Mouse (Mus musculus): ENCODE data around the gene Snapc3. TPM values are rescaled to one million over a fixed set of nuclear protein-coding genes. Genes with fewer than 3 reads are reported as not detected.

Gene Snapc3
- total RNA-seq, 2 experiments from 2014 or later: 37.0 to 39.7 TPM

GRCm38 (mm10) chr4:83396996-83397770 lies 20.3 kb upstream of the Snapc3 start:
- no peak for DNase-seq (ENCODE audit: low spot score in 2 of 2)
- TF ChIP-seq CTCF (conservative IDR thresholded peaks at IDR 0.05): no peak
- H3K4me3 ChIP-seq: no peak overlapping the region
- H3K27ac ChIP-seq: peak overlapping the region; percentile 19; the same call in 1 of the 2 replicates

- Histone ChIP-seq H3K27ac (no peak overlapping the region), H3K4me3 (no peak overlapping the region)
- no peak for DNase-seq (ENCODE audit: low spot score in 2 of 2)
- no peak for TF ChIP-seq CTCF (conservative IDR thresholded peaks at IDR 0.05)
Observed at GRCm38 (mm10) chr4:83398527-83398926, 19.0 kb upstream of the Snapc3 start.

- no peak for TF ChIP-seq CTCF (conservative IDR thresholded peaks at IDR 0.05)
- no peak overlapping the region for H3K27ac ChIP-seq
- no peak overlapping the region for H3K4me3 ChIP-seq
- DNase-seq (ENCODE audit: low spot score in 2 of 2): no peak
Observed at GRCm38 (mm10) chr4:83400691-83401595, 16.6 kb upstream of the Snapc3 start.

GRCm38 (mm10) chr4:83401712-83402111 lies 15.8 kb upstream of the Snapc3 start:
- no peak overlapping the region for H3K27ac ChIP-seq
- no peak for DNase-seq (ENCODE audit: low spot score in 2 of 2)
- TF ChIP-seq CTCF (conservative IDR thresholded peaks at IDR 0.05): no peak
- no peak overlapping the region for H3K4me3 ChIP-seq

GRCm38 (mm10) chr4:83407688-83408087 lies 9.8 kb upstream of the Snapc3 start:
- Histone ChIP-seq H3K4me3 (no peak overlapping the region), H3K27ac (no peak overlapping the region)
- DNase-seq (ENCODE audit: low spot score in 2 of 2): no peak
- TF ChIP-seq CTCF (conservative IDR thresholded peaks at IDR 0.05): no peak

- H3K27ac ChIP-seq: no peak overlapping the region
- TF ChIP-seq CTCF (conservative IDR thresholded peaks at IDR 0.05): peak; percentile 79
- no peak overlapping the region for H3K4me3 ChIP-seq
- peak in 1 of 2 experiments; percentile 15 for DNase-seq (ENCODE audit: low spot score in 2 of 2)
Observed at GRCm38 (mm10) chr4:83409867-83410505, 7.5 kb upstream of the Snapc3 start.

- DNase-seq (ENCODE audit: low spot score in 2 of 2): no peak
- Histone ChIP-seq H3K27ac (no peak overlapping the region), H3K4me3 (no peak overlapping the region)
- no peak for TF ChIP-seq CTCF (conservative IDR thresholded peaks at IDR 0.05)
Observed at GRCm38 (mm10) chr4:83412060-83412459, 5.5 kb upstream of the Snapc3 start.

- no peak overlapping the region for H3K27ac ChIP-seq
- DNase-seq (ENCODE audit: low spot score in 2 of 2): no peak
- no peak overlapping the region for H3K4me3 ChIP-seq
- no peak for TF ChIP-seq CTCF (conservative IDR thresholded peaks at IDR 0.05)
Observed at GRCm38 (mm10) chr4:83414241-83414824, 3.2 kb upstream of the Snapc3 start.

GRCm38 (mm10) chr4:83417820-83418186 lies 279 bp downstream of the Snapc3 start:
- no peak for DNase-seq (ENCODE audit: low spot score in 2 of 2)
- TF ChIP-seq CTCF (conservative IDR thresholded peaks at IDR 0.05): no peak
- Histone ChIP-seq H3K4me3 (peak overlapping the region; percentile 90), H3K27ac (peak overlapping the region; percentile 95)

- no peak for DNase-seq (ENCODE audit: low spot score in 2 of 2)
- Histone ChIP-seq H3K4me3 (peak overlapping the region; percentile 90), H3K27ac (no peak overlapping the region)
- no peak for TF ChIP-seq CTCF (conservative IDR thresholded peaks at IDR 0.05)
Observed at GRCm38 (mm10) chr4:83418781-83419180, 1.3 kb downstream of the Snapc3 start.

- H3K27ac ChIP-seq: no peak overlapping the region
- H3K4me3 ChIP-seq: no peak overlapping the region
- no peak for TF ChIP-seq CTCF (conservative IDR thresholded peaks at IDR 0.05)
- no peak for DNase-seq (ENCODE audit: low spot score in 2 of 2)
Observed at GRCm38 (mm10) chr4:83423641-83424040, 6.1 kb downstream of the Snapc3 start.

GRCm38 (mm10) chr4:83425119-83425518 lies 7.6 kb downstream of the Snapc3 start:
- H3K27ac ChIP-seq: no peak overlapping the region
- DNase-seq (ENCODE audit: low spot score in 2 of 2): no peak
- H3K4me3 ChIP-seq: no peak overlapping the region
- TF ChIP-seq CTCF (conservative IDR thresholded peaks at IDR 0.05): no peak

GRCm38 (mm10) chr4:83427141-83427540 lies 9.6 kb downstream of the Snapc3 start:
- no peak for TF ChIP-seq CTCF (conservative IDR thresholded peaks at IDR 0.05)
- no peak overlapping the region for H3K4me3 ChIP-seq
- H3K27ac ChIP-seq: no peak overlapping the region
- DNase-seq (ENCODE audit: low spot score in 2 of 2): no peak

Measured in layer of hippocampus, adult 2 months (tissue).